Mouse (Mus musculus): ENCODE results near the gene Kcnip4. TPM values are rescaled to one million over a fixed set of nuclear protein-coding genes. Genes with fewer than 3 reads are reported as not detected.

The Kcnip4 gene
- total and polyA plus RNA-seq, 2 experiments from 2014 or later: 14.3 to 18.6 TPM

DNA sequence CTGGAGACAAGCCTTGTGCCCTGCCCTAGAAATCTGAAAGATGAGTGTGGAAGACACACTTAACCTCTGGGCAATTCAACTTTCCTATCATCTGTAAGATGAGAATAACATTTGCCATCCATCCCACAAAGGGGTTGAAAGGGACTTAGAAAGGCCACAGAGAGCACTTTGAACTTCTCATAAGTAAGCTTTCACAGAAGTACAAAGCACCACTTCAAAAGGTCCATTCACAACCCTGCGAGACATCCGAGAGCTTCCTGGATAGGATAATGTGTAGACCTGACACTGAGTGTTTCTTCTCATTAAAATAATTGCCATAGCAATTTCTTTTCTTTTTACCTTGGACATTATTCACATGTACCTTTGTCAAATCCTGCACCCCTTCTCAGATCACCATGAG is 683.7 kb downstream of the Kcnip4 start:
- WGBS: 28% methylated on average over 2 of the region's 2 CpGs
- Histone ChIP-seq H3K4me2 (ENCODE audit: low read depth) (no peak overlapping the region), H3K9me3 (ENCODE audit: low read length) (no peaks in the 10 kb centered on the region), H3K27me3 (ENCODE audit: insufficient read depth, low read length) (no peaks in the 10 kb centered on the region), H3K36me3 (ENCODE audit: insufficient read depth) (no peaks in the 10 kb centered on the region), H3K9ac (no peak overlapping the region), H3K4me3 (ENCODE audit: low read depth, low read length) (no peak overlapping the region), H3K27ac (ENCODE audit: low read depth, low read length) (no peak overlapping the region), H3K4me1 (ENCODE audit: insufficient read depth) (no peaks in the 10 kb centered on the region)
- ATAC-seq (no peak), DNase-seq (no peak)
- TF ChIP-seq CTCF (IDR thresholded peaks at IDR 0.05; ENCODE audit: low read depth): no peak

DNA sequence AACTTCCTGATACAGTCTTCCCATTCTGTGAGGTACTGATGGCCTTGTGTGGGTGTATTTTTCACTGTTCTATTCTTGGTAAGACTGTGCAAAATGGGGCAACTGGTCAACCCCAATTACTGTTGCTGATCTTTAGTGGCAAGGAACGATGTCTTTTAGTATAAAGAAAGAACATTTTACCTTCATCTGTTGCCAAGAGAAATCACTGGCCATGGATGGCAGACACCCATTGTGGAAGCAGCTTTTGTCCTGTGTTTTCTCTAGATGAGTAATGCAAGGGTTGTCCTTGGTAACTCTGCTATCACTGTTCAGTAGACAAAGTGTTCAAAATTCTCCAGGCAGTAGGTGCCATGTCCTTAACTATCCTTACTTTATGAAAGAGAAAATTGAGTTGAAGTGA is 729.2 kb downstream of the Kcnip4 start:
- Histone ChIP-seq H3K27ac (ENCODE audit: low read depth, low read length) (no peak overlapping the region), H3K4me3 (ENCODE audit: low read depth, low read length) (no peak overlapping the region), H3K36me3 (ENCODE audit: insufficient read depth) (no peaks in the 10 kb centered on the region), H3K27me3 (ENCODE audit: insufficient read depth, low read length) (no peaks in the 10 kb centered on the region), H3K4me2 (ENCODE audit: low read depth) (no peak overlapping the region), H3K9ac (no peak overlapping the region), H3K4me1 (ENCODE audit: insufficient read depth) (no peaks in the 10 kb centered on the region), H3K9me3 (ENCODE audit: low read length) (no peaks in the 10 kb centered on the region)
- ATAC-seq: no peak
- TF ChIP-seq CTCF (IDR thresholded peaks at IDR 0.05; ENCODE audit: low read depth): no peak
- WGBS: 40% methylated on average over 1 of the region's 1 CpGs
- DNase-seq: no peak

DNA sequence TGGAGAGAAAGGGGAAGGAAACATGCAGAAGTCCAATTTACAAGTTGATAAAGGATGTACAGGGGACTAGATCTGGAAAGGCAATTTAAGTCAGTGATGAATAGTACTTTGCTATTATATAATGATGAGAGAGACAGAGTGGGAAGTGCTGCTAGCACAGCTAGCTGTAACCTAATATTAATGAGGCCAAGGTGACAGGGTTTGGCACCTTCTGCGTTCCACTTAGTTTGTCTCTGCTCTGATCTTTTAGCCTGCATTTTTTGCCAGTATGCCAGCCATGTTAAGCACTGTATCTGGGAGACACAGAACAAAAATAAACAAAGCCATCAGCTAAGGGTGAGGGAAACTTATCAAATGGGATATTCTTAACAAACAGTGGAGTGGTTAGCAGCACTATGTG is 745.3 kb downstream of the Kcnip4 start:
- no peak for TF ChIP-seq CTCF (IDR thresholded peaks at IDR 0.05; ENCODE audit: low read depth)
- ATAC-seq: peak; percentile 25; the same call in 1 of the 2 replicates
- WGBS: 55% methylated on average over 1 of the region's 1 CpGs
- Histone ChIP-seq H3K9me3 (ENCODE audit: low read length) (no peaks in the 10 kb centered on the region), H3K4me3 (ENCODE audit: low read depth, low read length) (no peak overlapping the region), H3K9ac (no peak overlapping the region), H3K4me2 (ENCODE audit: low read depth) (no peak overlapping the region), H3K27ac (ENCODE audit: low read depth, low read length) (no peak overlapping the region), H3K27me3 (ENCODE audit: insufficient read depth, low read length) (no peaks in the 10 kb centered on the region), H3K36me3 (ENCODE audit: insufficient read depth) (no peaks in the 10 kb centered on the region), H3K4me1 (ENCODE audit: insufficient read depth) (no peaks in the 10 kb centered on the region)
- no peak for DNase-seq

DNA sequence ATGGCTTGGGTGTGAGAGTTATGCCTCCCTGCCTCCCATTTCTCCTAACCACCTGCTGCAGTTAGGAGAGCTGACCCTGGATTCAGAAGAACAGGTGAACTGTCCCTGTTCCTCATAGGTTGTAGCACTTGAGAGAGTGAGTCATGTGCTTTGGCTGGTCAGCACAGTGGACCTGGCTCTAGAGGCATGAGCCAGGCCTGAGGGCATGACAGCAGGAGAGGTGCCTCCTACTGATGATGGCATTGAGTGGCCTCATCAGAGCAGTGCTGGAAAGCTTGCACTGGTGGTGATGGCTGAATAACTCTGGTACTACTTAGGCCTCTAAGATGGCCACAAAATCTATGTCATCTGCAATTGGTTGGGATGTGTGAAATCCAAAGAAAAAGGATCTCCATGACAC is 776.1 kb downstream of the Kcnip4 start:
- no peak for ATAC-seq
- no peak overlapping the region for H3K4me2 ChIP-seq (ENCODE audit: low read depth)
- H3K27me3 ChIP-seq (ENCODE audit: insufficient read depth, low read length): no peaks in the 10 kb centered on the region
- no peak for DNase-seq
- no peak overlapping the region for H3K4me3 ChIP-seq (ENCODE audit: low read depth, low read length)
- H3K36me3 ChIP-seq (ENCODE audit: insufficient read depth): no peaks in the 10 kb centered on the region
- TF ChIP-seq CTCF (IDR thresholded peaks at IDR 0.05; ENCODE audit: low read depth): no peak
- no peaks in the 10 kb centered on the region for H3K9me3 ChIP-seq (ENCODE audit: low read length)
- H3K4me1 ChIP-seq (ENCODE audit: insufficient read depth): no peaks in the 10 kb centered on the region
- no peak overlapping the region for H3K27ac ChIP-seq (ENCODE audit: low read depth, low read length)
- no peak overlapping the region for H3K9ac ChIP-seq

DNA sequence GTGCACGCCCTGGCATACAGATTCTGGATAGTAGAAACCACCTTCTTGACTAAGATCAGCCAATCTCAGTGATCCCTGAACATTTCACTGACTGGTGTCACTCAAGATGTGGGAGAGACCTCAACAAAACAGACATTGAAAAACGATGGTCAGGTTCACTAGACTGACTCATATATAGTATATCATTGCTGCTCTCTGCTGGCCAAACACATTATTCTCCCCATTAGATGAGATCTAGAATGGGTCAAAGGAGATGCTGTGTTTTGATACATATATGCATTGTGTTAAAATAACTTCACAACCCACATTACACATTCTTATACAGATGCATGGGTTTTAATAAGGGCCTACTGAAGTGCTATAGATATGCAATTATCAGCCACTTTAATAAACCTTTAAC is 787.1 kb downstream of the Kcnip4 start:
- ATAC-seq: no peak
- 51% methylated on average over 2 of the region's 2 CpGs for WGBS

DNA sequence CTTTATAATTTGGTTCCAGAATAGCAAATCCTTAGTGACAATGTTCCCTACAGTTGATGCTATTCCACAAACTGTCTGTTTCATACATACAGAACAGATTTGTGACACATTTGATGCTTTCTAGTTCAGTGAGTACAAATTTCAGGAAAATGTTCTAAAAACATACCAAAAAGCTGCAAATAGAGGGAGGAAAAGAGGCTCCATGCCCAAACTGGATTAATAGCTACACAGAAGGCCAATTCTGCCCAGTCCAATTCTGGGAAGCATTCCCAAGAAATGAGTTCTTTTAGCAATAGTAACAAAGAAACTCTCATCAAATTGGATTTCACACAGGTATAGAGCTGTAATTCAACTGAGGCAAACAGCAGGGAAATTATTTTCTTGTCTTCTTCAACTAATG is 806.5 kb downstream of the Kcnip4 start:
- TF ChIP-seq CTCF (IDR thresholded peaks at IDR 0.05; ENCODE audit: low read depth): no peak
- Histone ChIP-seq H3K4me2 (ENCODE audit: low read depth) (no peak overlapping the region), H3K4me3 (ENCODE audit: low read depth, low read length) (no peak overlapping the region), H3K9me3 (ENCODE audit: low read length) (no peaks in the 10 kb centered on the region), H3K27ac (ENCODE audit: low read depth, low read length) (no peak overlapping the region), H3K36me3 (ENCODE audit: insufficient read depth) (no peaks in the 10 kb centered on the region), H3K4me1 (ENCODE audit: insufficient read depth) (no peaks in the 10 kb centered on the region), H3K9ac (no peak overlapping the region), H3K27me3 (ENCODE audit: insufficient read depth, low read length) (no peaks in the 10 kb centered on the region)
- ATAC-seq: no peak
- peak; percentile 4 for DNase-seq

More for the DNA sequence above, 787.1 kb downstream of the Kcnip4 start:
- no peak overlapping the region for H3K4me3 ChIP-seq (ENCODE audit: low read depth, low read length)
- no peaks in the 10 kb centered on the region for H3K36me3 ChIP-seq (ENCODE audit: insufficient read depth)
- peak; percentile 46 for TF ChIP-seq CTCF (IDR thresholded peaks at IDR 0.05; ENCODE audit: low read depth)
- H3K9me3 ChIP-seq (ENCODE audit: low read length): no peaks in the 10 kb centered on the region
- H3K4me2 ChIP-seq (ENCODE audit: low read depth): no peak overlapping the region
- no peaks in the 10 kb centered on the region for H3K4me1 ChIP-seq (ENCODE audit: insufficient read depth)
- no peaks in the 10 kb centered on the region for H3K27me3 ChIP-seq (ENCODE audit: insufficient read depth, low read length)
- DNase-seq: no peak
- no peak overlapping the region for H3K9ac ChIP-seq
- no peak overlapping the region for H3K27ac ChIP-seq (ENCODE audit: low read depth, low read length)

DNA sequence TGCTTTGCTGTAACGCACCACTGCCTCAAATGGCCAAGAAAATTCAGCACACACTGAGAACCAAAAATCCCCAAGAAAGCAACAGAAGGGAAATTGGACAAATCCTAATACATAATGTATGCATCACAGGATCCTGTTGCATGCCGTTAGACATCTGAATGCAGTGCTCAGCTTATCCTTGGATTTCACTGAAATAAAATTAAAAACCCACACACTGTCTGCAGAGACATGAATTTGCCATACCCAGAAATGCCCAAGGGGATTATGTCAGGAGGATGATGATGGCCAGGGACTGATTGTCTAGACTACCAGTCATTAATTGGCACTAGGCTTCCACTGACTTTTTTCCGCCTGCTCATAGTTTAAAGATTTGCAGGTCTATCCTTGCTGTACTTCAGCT is 818.7 kb downstream of the Kcnip4 start:
- 65% methylated on average over 3 of the region's 3 CpGs for WGBS

DNA sequence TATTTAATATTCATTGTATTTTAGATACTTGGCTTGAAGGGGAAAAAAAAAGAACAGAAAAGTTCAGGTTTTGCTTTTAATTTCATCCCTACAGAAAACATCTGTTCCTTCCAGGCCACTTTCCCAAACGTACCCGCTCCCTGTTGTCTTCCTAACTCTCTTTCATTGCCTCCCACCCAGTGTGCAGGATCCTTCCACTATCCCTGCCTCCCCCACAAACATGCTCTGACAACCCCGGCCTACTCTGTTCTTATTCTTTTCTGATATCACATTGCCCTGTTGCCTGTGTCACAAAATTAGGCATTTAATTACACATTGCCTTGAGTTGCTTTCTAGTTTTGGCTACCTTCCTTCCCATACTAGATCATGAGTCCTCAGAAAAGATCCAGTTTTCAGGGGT is 837.6 kb downstream of the Kcnip4 start:
- Histone ChIP-seq H3K36me3 (ENCODE audit: insufficient read depth) (no peaks in the 10 kb centered on the region), H3K27ac (ENCODE audit: low read depth, low read length) (no peak overlapping the region), H3K27me3 (ENCODE audit: insufficient read depth, low read length) (no peaks in the 10 kb centered on the region), H3K4me3 (ENCODE audit: low read depth, low read length) (no peak overlapping the region), H3K4me1 (ENCODE audit: insufficient read depth) (no peaks in the 10 kb centered on the region), H3K9me3 (ENCODE audit: low read length) (no peaks in the 10 kb centered on the region), H3K4me2 (ENCODE audit: low read depth) (no peak overlapping the region), H3K9ac (no peak overlapping the region)
- TF ChIP-seq CTCF (IDR thresholded peaks at IDR 0.05; ENCODE audit: low read depth): no peak
- ATAC-seq (no peak), DNase-seq (no peak)
- 85% methylated on average over 3 of the region's 3 CpGs for WGBS

More for the DNA sequence above, 818.7 kb downstream of the Kcnip4 start:
- H3K27me3 ChIP-seq (ENCODE audit: insufficient read depth, low read length): no peaks in the 10 kb centered on the region
- no peaks in the 10 kb centered on the region for H3K36me3 ChIP-seq (ENCODE audit: insufficient read depth)
- H3K4me2 ChIP-seq (ENCODE audit: low read depth): no peak overlapping the region
- no peak overlapping the region for H3K4me3 ChIP-seq (ENCODE audit: low read depth, low read length)
- H3K27ac ChIP-seq (ENCODE audit: low read depth, low read length): no peak overlapping the region
- no peak overlapping the region for H3K9ac ChIP-seq
- no peak for DNase-seq
- no peak for TF ChIP-seq CTCF (IDR thresholded peaks at IDR 0.05; ENCODE audit: low read depth)
- H3K9me3 ChIP-seq (ENCODE audit: low read length): no peaks in the 10 kb centered on the region
- H3K4me1 ChIP-seq (ENCODE audit: insufficient read depth): no peaks in the 10 kb centered on the region
- ATAC-seq: no peak
